Mouse (Mus musculus): ENCODE data around the gene Hist1h4k.
A peak's percentile ranks its signal among the peaks of the same experiment; 100 is the strongest.

DNA sequence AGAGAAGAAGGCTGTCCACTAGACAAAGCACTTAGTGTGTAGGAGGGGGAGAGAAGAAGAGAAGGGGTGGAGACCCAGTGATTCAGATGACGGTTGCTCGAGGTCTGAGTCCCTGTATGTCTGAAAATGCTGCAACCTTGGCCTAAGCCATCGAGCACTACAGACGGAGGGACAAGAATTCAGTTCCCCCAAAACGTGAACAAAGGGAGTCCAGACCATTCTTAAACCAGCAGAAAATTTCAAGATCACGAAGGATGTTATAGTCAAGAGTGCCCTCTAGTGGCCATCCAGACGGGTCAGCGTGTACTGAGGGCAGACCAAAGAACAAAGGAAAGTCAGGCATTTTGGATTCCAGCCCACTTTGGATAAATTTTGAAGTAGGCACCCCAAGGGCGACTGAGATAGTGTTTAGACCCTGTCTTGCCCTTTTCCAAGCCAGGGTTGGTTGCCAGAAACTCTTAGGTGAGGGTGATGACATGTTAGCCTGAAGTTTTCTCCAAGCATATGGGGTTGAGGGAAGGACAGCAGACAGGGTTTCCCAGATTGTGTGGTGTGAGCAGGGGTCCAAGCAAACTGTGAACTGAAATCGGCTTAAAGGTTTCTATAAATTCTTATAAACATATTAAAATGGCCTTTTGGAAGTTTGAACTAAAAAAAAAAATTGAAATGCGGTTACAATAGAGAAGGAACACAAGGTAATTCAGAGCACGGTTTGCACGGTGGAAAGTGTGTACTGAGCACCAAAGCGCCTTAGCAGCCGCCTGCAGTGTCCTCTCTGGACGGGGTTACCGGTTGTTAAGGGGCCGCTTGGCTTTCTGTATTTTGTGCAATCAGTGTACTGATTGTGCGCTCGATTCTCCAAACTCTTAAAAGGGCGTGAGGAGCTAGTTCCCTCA, 16.0 kb downstream of the Hist1h4k start:
- TF ChIP-seq CTCF (IDR thresholded peaks at IDR 0.05): peak; percentile 91
- 0 out of 2 replicates have a peak, but pooled peaks have one; percentile 70 for TF ChIP-seq EP300 (IDR thresholded peaks at IDR 0.05; ENCODE audit: insufficient read depth, low read depth, low read length)
- no peak for TF ChIP-seq POLR2A (IDR thresholded peaks at IDR 0.05; ENCODE audit: insufficient read depth, low read depth, low read length)
